Mouse (Mus musculus): ENCODE measurements around the gene Rdh5. TPM values are rescaled to one million over a fixed set of nuclear protein-coding genes. Genes with fewer than 3 reads are reported as not detected.

The Rdh5 gene
- 13.0 and 14.6 TPM in 2 replicates for polyA plus RNA-seq (2015; fragmentation: Nextera tagmentation; extraction: Ambion mirVana)

GRCm38 (mm10) chr10:128922822-128923012, at the start of gene Rdh5:
Gene Rdh5 (minus strand): TSS chr10:128922888.
- Histone ChIP-seq H3K27me3 (ENCODE audit: control insufficient read depth, insufficient read depth, low read length) (no peaks in the 10 kb centered on the region; the same call in 1 of the 2 replicates), H3K36me3 (ENCODE audit: control insufficient read depth, insufficient read depth) (peaks cover 2% of the 10 kb centered on the region; the same call in 1 of the 2 replicates), H3K4me2 (ENCODE audit: low read depth, low read length) (peak within 1 kb of the TSS; percentile 73), H3K4me1 (ENCODE audit: control insufficient read depth, insufficient read depth, low read length) (peaks cover 28% of the 10 kb centered on the region), H3K4me3 (ENCODE audit: low read length) (peak within 1 kb of the TSS; percentile 88), H3K9ac (ENCODE audit: low read length) (peak within 1 kb of the TSS; percentile 91), H3K27ac (ENCODE audit: low read length) (peak within 1 kb of the TSS; percentile 97), H3K9me3 (replicated peaks; ENCODE audit: control insufficient read depth, low read length) (no peaks in the 10 kb centered on the region)
- WGBS: 24% methylated on average over 1 of the region's 1 CpGs
- ATAC-seq (replicated peaks; ENCODE audit: extremely low read depth, insufficient read depth, low FRiP score): no peak

GRCm38 (mm10) chr10:128970740-128971250, 48.1 kb upstream of the Rdh5 start:
- H3K36me3 ChIP-seq (ENCODE audit: control insufficient read depth, insufficient read depth): no peaks in the 10 kb centered on the region
- 28% methylated on average over 1 of the region's 1 CpGs for WGBS
- H3K9me3 ChIP-seq (replicated peaks; ENCODE audit: control insufficient read depth, low read length): no peaks in the 10 kb centered on the region
- H3K27me3 ChIP-seq (ENCODE audit: control insufficient read depth, insufficient read depth, low read length): no peaks in the 10 kb centered on the region
- H3K4me3 ChIP-seq (ENCODE audit: low read length): no peak overlapping the region
- no peak for ATAC-seq (replicated peaks; ENCODE audit: extremely low read depth, insufficient read depth, low FRiP score)
- no peak overlapping the region for H3K9ac ChIP-seq (ENCODE audit: low read length)
- H3K4me2 ChIP-seq (ENCODE audit: low read depth, low read length): no peak overlapping the region
- no peaks in the 10 kb centered on the region for H3K4me1 ChIP-seq (ENCODE audit: control insufficient read depth, insufficient read depth, low read length)
- H3K27ac ChIP-seq (ENCODE audit: low read length): no peak overlapping the region

DNA sequence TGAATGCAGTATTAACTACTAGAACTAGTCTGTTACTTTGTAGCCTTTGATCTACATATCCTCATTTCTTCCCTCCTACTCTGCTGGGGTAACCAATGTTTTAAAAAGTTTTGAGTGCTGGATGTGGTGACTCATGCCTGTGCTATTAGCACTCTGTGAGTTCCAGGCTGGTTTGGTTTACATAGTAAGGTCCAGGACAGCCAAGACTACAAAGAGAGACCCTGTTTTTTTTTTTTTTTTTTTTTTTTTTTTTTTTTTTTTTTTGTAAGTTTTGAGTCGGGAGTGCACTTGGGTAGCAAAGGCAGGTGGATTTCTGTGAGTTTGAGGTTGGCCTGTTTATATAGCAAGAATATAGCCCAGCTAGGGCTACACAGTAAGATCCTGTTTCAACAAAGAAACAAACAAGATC, 45.7 kb upstream of the Rdh5 start:
- no peak overlapping the region for H3K27ac ChIP-seq (ENCODE audit: low read length)
- H3K4me2 ChIP-seq (ENCODE audit: low read depth, low read length): no peak overlapping the region
- no peak overlapping the region for H3K4me3 ChIP-seq (ENCODE audit: low read length)
- H3K4me1 ChIP-seq (ENCODE audit: control insufficient read depth, insufficient read depth, low read length): no peaks in the 10 kb centered on the region
- WGBS: 31% methylated on average over 1 of the region's 1 CpGs
- no peaks in the 10 kb centered on the region for H3K27me3 ChIP-seq (ENCODE audit: control insufficient read depth, insufficient read depth, low read length)
- no peaks in the 10 kb centered on the region for H3K36me3 ChIP-seq (ENCODE audit: control insufficient read depth, insufficient read depth)
- ATAC-seq (replicated peaks; ENCODE audit: extremely low read depth, insufficient read depth, low FRiP score): no peak
- no peak overlapping the region for H3K9ac ChIP-seq (ENCODE audit: low read length)
- H3K9me3 ChIP-seq (replicated peaks; ENCODE audit: control insufficient read depth, low read length): no peaks in the 10 kb centered on the region

DNA sequence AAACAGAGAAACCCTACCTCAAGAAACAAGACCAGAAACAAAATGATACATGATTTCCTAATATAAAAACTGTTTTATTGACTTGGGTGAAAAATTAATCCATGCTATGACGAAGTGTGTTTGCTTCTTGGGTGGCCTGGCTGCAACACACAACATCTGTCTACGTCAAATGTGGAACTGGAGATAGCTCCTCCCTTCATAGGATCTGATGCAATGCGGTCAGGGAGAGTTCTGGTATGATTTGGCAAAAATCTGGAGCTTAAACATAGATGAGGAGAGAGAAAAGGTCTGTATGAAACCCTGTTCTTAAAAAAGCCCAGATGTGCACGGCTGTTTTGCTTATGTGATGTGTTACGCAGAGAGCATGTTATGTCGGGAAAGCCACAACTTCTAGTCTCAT, 43.2 kb upstream of the Rdh5 start:
- 69% methylated on average over 6 of the region's 6 CpGs for WGBS
- Histone ChIP-seq H3K9ac (ENCODE audit: low read length) (no peak overlapping the region), H3K9me3 (replicated peaks; ENCODE audit: control insufficient read depth, low read length) (no peaks in the 10 kb centered on the region), H3K27ac (ENCODE audit: low read length) (no peak overlapping the region), H3K4me2 (ENCODE audit: low read depth, low read length) (no peak overlapping the region), H3K4me3 (ENCODE audit: low read length) (no peak overlapping the region), H3K27me3 (ENCODE audit: control insufficient read depth, insufficient read depth, low read length) (no peaks in the 10 kb centered on the region), H3K36me3 (ENCODE audit: control insufficient read depth, insufficient read depth) (no peaks in the 10 kb centered on the region), H3K4me1 (ENCODE audit: control insufficient read depth, insufficient read depth, low read length) (0 out of 2 replicates have a peak, but pooled peaks cover 2% of the 10 kb centered on the region)
- ATAC-seq (replicated peaks; ENCODE audit: extremely low read depth, insufficient read depth, low FRiP score): no peak

DNA sequence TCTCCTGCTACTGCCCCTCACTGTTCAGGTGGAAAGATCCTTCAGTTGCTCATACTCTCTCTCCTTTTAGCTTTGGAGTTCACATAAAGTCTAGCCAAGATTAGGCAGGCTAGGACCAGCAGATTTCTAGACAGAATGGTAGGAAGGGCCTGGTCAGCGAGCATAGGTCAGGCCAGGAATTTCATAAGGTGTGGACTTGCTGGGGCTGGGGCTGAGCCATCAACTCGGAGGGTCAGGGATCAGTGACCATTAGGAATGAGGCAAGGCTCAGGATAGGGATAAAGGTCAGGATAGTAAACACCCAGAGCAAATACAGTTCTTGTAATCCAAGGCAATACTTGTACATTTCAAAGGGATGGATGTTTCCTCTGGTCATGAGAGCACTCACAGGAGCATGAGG, 42.3 kb upstream of the Rdh5 start:
- H3K36me3 ChIP-seq (ENCODE audit: control insufficient read depth, insufficient read depth): no peaks in the 10 kb centered on the region
- no peaks in the 10 kb centered on the region for H3K27me3 ChIP-seq (ENCODE audit: control insufficient read depth, insufficient read depth, low read length)
- ATAC-seq (replicated peaks; ENCODE audit: extremely low read depth, insufficient read depth, low FRiP score): no peak
- no peak overlapping the region for H3K27ac ChIP-seq (ENCODE audit: low read length)
- H3K4me2 ChIP-seq (ENCODE audit: low read depth, low read length): no peak overlapping the region
- no peak overlapping the region for H3K9ac ChIP-seq (ENCODE audit: low read length)
- 0 out of 2 replicates have a peak, but pooled peaks cover 6% of the 10 kb centered on the region for H3K4me1 ChIP-seq (ENCODE audit: control insufficient read depth, insufficient read depth, low read length)
- 73% methylated on average over 2 of the region's 2 CpGs for WGBS
- no peak overlapping the region for H3K4me3 ChIP-seq (ENCODE audit: low read length)
- no peaks in the 10 kb centered on the region for H3K9me3 ChIP-seq (replicated peaks; ENCODE audit: control insufficient read depth, low read length)

- no peaks in the 10 kb centered on the region for H3K9me3 ChIP-seq (replicated peaks; ENCODE audit: control insufficient read depth, low read length)
- no peak within 1 kb of the TSS for H3K9ac ChIP-seq (ENCODE audit: low read length)
- peaks cover 2% of the 10 kb centered on the region; the same call in 1 of the 2 replicates for H3K27me3 ChIP-seq (ENCODE audit: control insufficient read depth, insufficient read depth, low read length)
- 0 out of 2 replicates have a peak, but pooled peaks cover 6% of the 10 kb centered on the region for H3K4me1 ChIP-seq (ENCODE audit: control insufficient read depth, insufficient read depth, low read length)
- H3K4me2 ChIP-seq (ENCODE audit: low read depth, low read length): no peak within 1 kb of the TSS
- peak; percentile 54; the same call in 1 of the 2 replicates for ATAC-seq (replicated peaks; ENCODE audit: extremely low read depth, insufficient read depth, low FRiP score)
- no peaks in the 10 kb centered on the region for H3K36me3 ChIP-seq (ENCODE audit: control insufficient read depth, insufficient read depth)
- peak within 1 kb of the TSS; percentile 34; the same call in 1 of the 2 replicates for H3K27ac ChIP-seq (ENCODE audit: low read length)
- no peak within 1 kb of the TSS for H3K4me3 ChIP-seq (ENCODE audit: low read length)
- WGBS: 66% methylated on average over 12 of the region's 12 CpGs
Observed at GRCm38 (mm10) chr10:128960590-128961584, 38.2 kb upstream of the Rdh5 start, which contains the start of gene Mettl7b. Gene Mettl7b (minus strand): TSS chr10:128960988.

DNA sequence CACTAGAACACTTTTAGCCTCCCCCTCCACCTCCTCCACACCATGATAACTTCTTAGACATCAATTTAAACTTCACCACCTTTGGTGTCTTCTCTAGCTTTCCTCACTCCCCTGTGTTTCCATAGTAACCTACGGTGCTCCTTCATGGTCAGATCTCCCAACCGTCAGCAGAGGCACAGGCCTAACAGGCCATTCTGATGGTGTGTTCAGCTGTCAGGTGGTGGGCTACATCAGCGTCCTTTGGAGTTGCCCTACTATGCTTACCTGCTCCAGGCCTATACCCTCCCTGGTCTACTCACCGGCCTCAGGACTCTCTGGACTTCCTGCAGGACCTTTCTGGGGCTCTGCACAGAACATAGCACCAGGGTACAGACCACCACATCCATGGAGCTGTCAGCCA, 37.5 kb upstream of the Rdh5 start:
- no peaks in the 10 kb centered on the region for H3K36me3 ChIP-seq (ENCODE audit: control insufficient read depth, insufficient read depth)
- 0 out of 2 replicates have a peak, but pooled peaks cover 6% of the 10 kb centered on the region for H3K4me1 ChIP-seq (ENCODE audit: control insufficient read depth, insufficient read depth, low read length)
- H3K4me2 ChIP-seq (ENCODE audit: low read depth, low read length): no peak overlapping the region
- H3K27ac ChIP-seq (ENCODE audit: low read length): no peak overlapping the region
- H3K27me3 ChIP-seq (ENCODE audit: control insufficient read depth, insufficient read depth, low read length): peaks cover 2% of the 10 kb centered on the region; the same call in 1 of the 2 replicates
- H3K9ac ChIP-seq (ENCODE audit: low read length): no peak overlapping the region
- WGBS: 69% methylated on average over 4 of the region's 4 CpGs
- H3K9me3 ChIP-seq (replicated peaks; ENCODE audit: control insufficient read depth, low read length): no peaks in the 10 kb centered on the region
- no peak overlapping the region for H3K4me3 ChIP-seq (ENCODE audit: low read length)
- ATAC-seq (replicated peaks; ENCODE audit: extremely low read depth, insufficient read depth, low FRiP score): no peak; the same call in 1 of the 2 replicates

DNA sequence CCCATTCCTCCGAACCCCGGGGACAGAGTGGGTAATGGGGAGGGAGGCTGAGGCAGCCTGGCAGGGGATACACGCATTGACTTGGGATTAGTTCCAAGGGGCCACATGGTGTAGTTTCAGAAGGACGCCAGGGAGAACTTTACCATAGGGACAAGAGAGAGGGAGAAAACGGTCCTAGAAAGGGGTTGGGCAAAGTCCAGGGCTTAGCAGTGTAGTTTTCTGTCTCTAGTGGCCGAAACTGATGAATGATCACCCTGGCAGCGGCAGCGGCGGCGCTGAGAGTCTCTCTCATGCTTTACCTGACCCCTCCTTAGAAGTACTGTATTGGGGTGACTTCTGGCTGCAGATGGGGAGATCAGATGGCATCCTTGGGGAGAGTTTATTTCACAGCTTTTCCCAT, 35.7 kb upstream of the Rdh5 start:
- no peak for ATAC-seq (replicated peaks; ENCODE audit: extremely low read depth, insufficient read depth, low FRiP score)
- WGBS: 80% methylated on average over 10 of the region's 10 CpGs
- Histone ChIP-seq H3K27ac (ENCODE audit: low read length) (no peak overlapping the region), H3K27me3 (ENCODE audit: control insufficient read depth, insufficient read depth, low read length) (peaks cover 2% of the 10 kb centered on the region; the same call in 1 of the 2 replicates), H3K4me1 (ENCODE audit: control insufficient read depth, insufficient read depth, low read length) (0 out of 2 replicates have a peak, but pooled peaks cover 6% of the 10 kb centered on the region), H3K4me2 (ENCODE audit: low read depth, low read length) (no peak overlapping the region), H3K9ac (ENCODE audit: low read length) (no peak overlapping the region), H3K9me3 (replicated peaks; ENCODE audit: control insufficient read depth, low read length) (no peaks in the 10 kb centered on the region), H3K36me3 (ENCODE audit: control insufficient read depth, insufficient read depth) (no peaks in the 10 kb centered on the region), H3K4me3 (ENCODE audit: low read length) (no peak overlapping the region)
